Mouse (Mus musculus): ENCODE data around the gene Slc35g1.

DNA sequence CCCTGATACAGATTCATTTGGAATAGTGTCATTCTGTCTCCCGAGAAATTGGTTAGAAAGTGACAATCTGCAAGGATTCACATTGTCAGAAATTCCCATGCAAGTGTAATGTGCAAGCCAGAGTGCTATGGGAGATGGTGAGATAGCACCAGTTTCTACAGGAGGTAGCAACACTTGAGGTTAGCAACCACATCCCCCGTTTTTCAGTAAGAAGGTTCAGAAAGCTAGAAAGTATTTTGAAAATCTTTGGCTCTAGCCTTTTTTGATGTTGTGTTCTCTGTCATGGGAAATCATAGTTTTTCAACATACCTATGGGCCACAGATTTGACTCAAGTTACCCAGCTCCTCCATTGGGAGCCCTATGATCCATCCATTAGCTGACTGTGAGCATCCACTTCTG, 5.6 kb downstream of the Slc35g1 start:
- no peak for TF ChIP-seq CTCF (IDR thresholded peaks at IDR 0.05; ENCODE audit: insufficient read depth, low read length)
- no peak for TF ChIP-seq POLR2A (IDR thresholded peaks at IDR 0.05; ENCODE audit: borderline replicate concordance, extremely low read depth, low read depth, low read length)
